Mouse (Mus musculus): ENCODE data around the gene Ddx23. TPM values are rescaled to one million over a fixed set of nuclear protein-coding genes. Genes with fewer than 3 reads are reported as not detected.

Gene Ddx23
- polyA plus RNA-seq (2012; rRNA removed) = 53.2 and 54.3 TPM in 2 replicates

GRCm38 (mm10) chr15:98662567-98663545, at the start of gene Ddx23:
Gene Ddx23, minus strand, starts transcription at chr15:98662894.

DNA sequence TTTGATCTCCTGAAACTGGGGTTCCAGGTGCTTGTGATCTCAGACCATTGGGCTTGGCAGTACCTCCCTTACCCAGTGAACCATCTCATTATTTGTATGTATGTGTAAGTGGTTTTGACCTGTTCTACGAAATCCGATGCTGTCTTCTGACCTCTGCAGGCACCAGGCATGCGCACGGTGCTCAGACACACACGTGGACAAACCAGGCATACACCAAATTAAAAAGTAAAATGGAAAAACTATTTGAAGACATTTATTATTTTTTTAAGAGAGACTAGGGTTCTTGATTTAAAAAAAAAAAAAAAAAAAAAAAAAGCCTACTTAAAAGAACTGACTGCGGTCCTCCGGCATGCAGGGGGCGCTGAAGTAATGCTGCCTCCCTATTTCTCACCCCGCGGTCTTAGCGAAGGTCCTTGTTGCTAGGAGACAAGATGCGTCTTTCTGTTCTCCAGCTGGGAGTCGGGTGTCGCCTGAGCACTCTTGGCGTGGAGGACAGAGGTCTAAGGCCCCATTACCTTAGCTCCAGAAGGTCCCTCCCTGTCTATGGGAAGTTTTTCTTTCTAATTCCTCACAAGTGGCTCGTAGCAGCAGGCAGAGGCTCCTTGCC, 45.2 kb upstream of the Ddx23 start, which contains the start of gene Ccdc65:
Gene Ccdc65, plus strand, starts transcription at position 442 of the 607 bp plus-strand sequence.

DNA sequence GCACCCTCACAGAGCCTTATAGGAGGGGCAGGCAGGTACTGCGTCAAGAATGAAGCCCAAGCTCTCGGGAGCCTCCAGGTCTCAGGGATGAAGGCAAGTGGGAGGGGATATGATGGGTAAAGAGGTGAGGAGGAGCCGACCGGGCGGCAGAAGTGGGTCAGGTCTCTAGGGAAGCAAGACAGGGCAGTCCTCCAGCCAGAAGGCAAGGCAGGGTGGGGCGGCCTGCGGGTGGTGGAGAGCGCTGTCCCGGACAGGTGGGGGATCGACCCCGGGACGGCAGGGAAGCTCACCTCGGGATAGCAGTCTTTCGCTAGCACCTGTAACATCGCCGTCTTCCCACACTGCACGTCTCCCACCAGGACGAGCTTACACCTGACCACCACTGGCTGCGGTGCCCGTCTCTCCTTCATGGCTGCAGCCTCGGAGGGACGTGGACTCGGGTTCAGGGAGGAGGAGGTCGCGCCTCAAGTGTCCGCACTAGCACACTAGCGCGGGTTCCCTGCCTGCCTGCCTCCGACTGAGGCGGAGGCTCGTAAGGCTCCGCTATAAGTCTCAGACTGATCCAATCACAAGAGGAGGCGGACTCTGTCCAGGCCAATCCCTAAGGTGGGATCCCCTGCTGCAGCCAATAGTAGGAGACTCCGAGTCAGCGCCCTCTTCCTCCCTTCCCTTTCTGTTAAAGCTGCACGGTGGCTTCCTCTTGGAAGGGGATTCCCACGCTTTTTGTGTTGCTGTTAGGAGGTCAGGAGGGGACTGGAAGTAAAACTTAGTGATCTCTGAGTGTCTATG, 14.4 kb upstream of the Ddx23 start, which contains the start of gene Rnd1:
Gene Rnd1, minus strand, starts transcription at position 522 of the 789 bp plus-strand sequence.

DNA sequence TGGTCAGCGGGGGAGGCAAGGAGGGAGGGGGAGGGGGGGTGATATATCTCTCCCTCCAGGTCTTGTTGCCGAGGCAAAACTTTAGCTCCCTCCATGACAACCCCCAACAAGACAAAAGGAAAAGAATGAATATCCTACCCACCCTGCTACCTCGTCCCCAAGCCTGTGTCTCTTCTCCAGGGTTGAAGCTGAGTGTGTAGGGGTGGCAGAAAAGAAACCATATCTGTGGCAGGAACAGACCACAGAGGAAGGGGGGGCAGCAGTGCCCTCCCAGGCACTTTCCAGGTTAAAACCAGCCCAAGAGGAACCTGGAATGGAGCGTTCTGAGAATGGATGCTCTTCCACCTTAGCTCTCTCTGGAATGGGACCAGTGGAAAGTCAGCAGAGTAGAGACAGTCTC, 32.2 kb downstream of the Ddx23 start, which contains the start of gene Cacnb3:
Gene Cacnb3, plus strand, starts transcription at position 301 of the 400 bp plus-strand sequence.

DNA sequence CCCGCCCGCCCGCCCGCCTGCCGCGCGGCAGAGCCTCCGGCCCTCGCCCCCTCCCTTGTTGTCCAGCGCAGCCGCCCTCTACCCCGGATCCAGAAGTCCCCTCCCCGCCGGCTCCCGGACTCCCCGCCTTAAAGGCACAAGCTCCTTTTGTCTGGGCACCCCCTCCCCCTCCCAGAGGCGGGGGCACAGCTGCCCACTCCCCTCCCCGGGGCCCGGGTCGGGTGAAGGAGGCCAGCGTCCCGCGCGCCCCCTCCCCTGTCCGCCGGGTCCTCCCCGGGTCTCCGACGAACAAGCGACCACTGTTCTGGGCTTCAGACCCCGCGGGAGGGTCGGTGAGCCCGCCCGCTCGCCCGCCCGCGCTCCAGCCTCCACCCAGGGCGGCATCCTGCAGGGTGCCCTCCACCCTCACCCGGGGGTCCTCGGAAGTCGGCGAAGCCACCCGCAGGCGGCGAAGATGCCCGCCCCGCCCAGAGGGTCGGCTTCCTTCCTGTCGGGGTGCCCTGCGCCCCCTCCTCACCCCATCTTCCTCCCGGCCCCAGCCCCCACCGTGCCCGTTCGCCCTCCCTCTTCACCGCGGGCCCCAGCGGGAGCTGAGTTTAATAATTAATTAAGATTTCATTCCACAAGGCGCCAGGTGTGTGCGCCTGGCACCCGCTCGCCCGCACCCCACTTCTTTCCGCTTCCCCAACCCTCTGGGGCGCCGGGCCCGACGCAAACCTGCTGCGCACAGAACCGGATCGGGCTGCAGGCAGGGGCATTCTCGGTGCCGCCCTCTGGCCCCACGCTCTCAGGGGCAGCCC, 53.2 kb downstream of the Ddx23 start, which contains the start of gene Adcy6:
Gene Adcy6, minus strand, starts transcription at position 746 of the 800 bp plus-strand sequence.

Other genes with a start within 250 kb of the Ddx23 start
- gene Olfr282, start 231.7 kb downstream of the Ddx23 start, polyA plus RNA-seq (2012; rRNA removed) = not detected in 2 replicates
- gene Olfr281, start 210.3 kb downstream of the Ddx23 start, polyA plus RNA-seq (2012; rRNA removed) = not detected in 2 replicates
- gene OR5BS1P, start 193.0 kb downstream of the Ddx23 start, polyA plus RNA-seq (2012; rRNA removed) = not detected in 2 replicates
- not detected in 2 replicates for gene Lalba, start 180.2 kb downstream of the Ddx23 start, polyA plus RNA-seq (2012; rRNA removed)
- gene Olfr279, start 170.5 kb downstream of the Ddx23 start, polyA plus RNA-seq (2012; rRNA removed) = not detected in 2 replicates
- 117 and 125 TPM in 2 replicates for gene Kansl2, start 128.6 kb downstream of the Ddx23 start, polyA plus RNA-seq (2012; rRNA removed)
- 22.8 and 23.3 TPM in 2 replicates for gene Ccnt1, start 92.0 kb downstream of the Ddx23 start, polyA plus RNA-seq (2012; rRNA removed)
- gene 4930415O20Rik, start 91.9 kb downstream of the Ddx23 start, polyA plus RNA-seq (2012; rRNA removed) = 0.26 TPM in 1 of 2 replicates, not detected in the other
- 46.7 and 54.8 TPM in 2 replicates for gene Adcy6, start 52.8 kb downstream of the Ddx23 start, polyA plus RNA-seq (2012; rRNA removed)
- gene Cacnb3, start 32.1 kb downstream of the Ddx23 start, polyA plus RNA-seq (2012; rRNA removed) = 230 and 233 TPM in 2 replicates
- 13.4 and 16.2 TPM in 2 replicates for gene Rnd1, start 14.6 kb upstream of the Ddx23 start, polyA plus RNA-seq (2012; rRNA removed)
- 2.3 and 2.6 TPM in 2 replicates for gene Ccdc65, start 45.3 kb upstream of the Ddx23 start, polyA plus RNA-seq (2012; rRNA removed)
- gene Fkbp11, start 65.3 kb upstream of the Ddx23 start, polyA plus RNA-seq (2012; rRNA removed) = 6.5 and 15.6 TPM in 2 replicates
- gene Arf3, start 100.3 kb upstream of the Ddx23 start, polyA plus RNA-seq (2012; rRNA removed) = 99.4 and 113 TPM in 2 replicates
- 0.76 and 3.2 TPM in 2 replicates for gene Wnt10b, start 115.3 kb upstream of the Ddx23 start, polyA plus RNA-seq (2012; rRNA removed)
- gene Wnt1, start 127.0 kb upstream of the Ddx23 start, polyA plus RNA-seq (2012; rRNA removed) = 1.4 and 1.5 TPM in 2 replicates
- 1.6 and 1.8 TPM in 2 replicates for gene Ddn, start 146.6 kb upstream of the Ddx23 start, polyA plus RNA-seq (2012; rRNA removed)
- gene Prkag1, start 168.6 kb upstream of the Ddx23 start, polyA plus RNA-seq (2012; rRNA removed) = 82.9 and 88.6 TPM in 2 replicates
- gene Kmt2d, start 208.3 kb upstream of the Ddx23 start, polyA plus RNA-seq (2012; rRNA removed) = 28.4 and 31.1 TPM in 2 replicates
- 31.8 and 35.6 TPM in 2 replicates for gene Rhebl1, start 231.6 kb upstream of the Ddx23 start, polyA plus RNA-seq (2012; rRNA removed)
- 0.82 and 1.7 TPM in 2 replicates for gene Dhh, start 235.6 kb upstream of the Ddx23 start, polyA plus RNA-seq (2012; rRNA removed)